Mouse (Mus musculus) gastrocnemius, adult 18-20 months (tissue): ENCODE results near the gene Naa80. TPM values are rescaled to one million over a fixed set of nuclear protein-coding genes. Genes with fewer than 3 reads are reported as not detected.

Source experiments
- DNase-seq: peaks from one replicate; pipeline ENCODE4 v3.0.0; 2021; ENCODE audit warnings: low spot score
- total RNA-seq, 2 experiments: library from RNA; stranded (reverse); gene quantifications; 2 replicates each; pipeline ENCODE4 v1.2.3; 2021

Naa80 gene
- total RNA-seq, 2 experiments from 2014 or later, result 14.0 to 15.3 TPM

GRCm38 (mm10) chr9:107633091-107633660 lies 54.5 kb downstream of the Naa80 start:
- DNase-seq, result peak; percentile 75

Other genes starting within 250 kb of the Naa80 start
- gene Hemk1, start 240.5 kb upstream of the Naa80 start, total RNA-seq, result 10 to 100 TPM; 11.8 to 13.3 TPM
- 10 to 100 TPM; 31.8 to 32.2 TPM for gene 6430571L13Rik, start 238.3 kb upstream of the Naa80 start, total RNA-seq
- under 1 TPM; 0.52 to 0.94 TPM for gene Cacna2d2, start 179.3 kb upstream of the Naa80 start, total RNA-seq
- 10 to 100 TPM; 16.3 to 17.1 TPM for gene Tmem115, start 44.9 kb upstream of the Naa80 start, total RNA-seq
- gene Cyb561d2, start 36.7 kb upstream of the Naa80 start, total RNA-seq, result 1 to 10 TPM; 3.0 to 4.1 TPM
- 10 to 100 TPM; 10.7 to 13.7 TPM for gene Nprl2, start 36.7 kb upstream of the Naa80 start, total RNA-seq
- gene Zmynd10, start 31.6 kb upstream of the Naa80 start, total RNA-seq, result under 1 TPM; 0.40 to 0.68 TPM
- 10 to 100 TPM; 11.9 to 13.6 TPM for gene Rassf1, start 27.3 kb upstream of the Naa80 start, total RNA-seq
- 10 to 100 TPM; 38.7 to 40.9 TPM for gene Tusc2, start 15.6 kb upstream of the Naa80 start, total RNA-seq
- 10 to 100 TPM; 14.0 to 25.3 TPM for gene Hyal2, start 10.9 kb upstream of the Naa80 start, total RNA-seq
- gene Hyal1, start 2.0 kb upstream of the Naa80 start, total RNA-seq, result 1 to 10 TPM; 1.4 to 1.5 TPM
- under 1 TPM; 0.19 to 0.23 TPM for gene Hyal3, start 1.9 kb downstream of the Naa80 start, total RNA-seq
- gene Ifrd2, start 8.8 kb downstream of the Naa80 start, total RNA-seq, result 10 to 100 TPM; 44.6 to 49.7 TPM
- gene Sema3b, start 30.3 kb downstream of the Naa80 start, total RNA-seq, result 10 to 100 TPM; 11.0 to 11.4 TPM
- gene Gnai2, start 56.5 kb downstream of the Naa80 start, total RNA-seq, result 10 to 100 TPM; 59.3 to 75.5 TPM
- 10 to 100 TPM; 57.7 to 62.0 TPM for gene Slc38a3, start 90.6 kb downstream of the Naa80 start, total RNA-seq
- not detected for gene Gnat1, start 100.8 kb downstream of the Naa80 start, total RNA-seq
- 1 to 10 TPM; 6.2 to 6.8 TPM for gene Sema3f, start 131.6 kb downstream of the Naa80 start, total RNA-seq
- 10 to 100 TPM; 34.3 to 40.5 TPM for gene Rbm5, start 192.1 kb downstream of the Naa80 start, total RNA-seq